Mouse (Mus musculus) fat pad, adult 2 months (tissue): ENCODE results near the gene Pcgf1.
A peak's percentile ranks its signal among the peaks of the same experiment; 100 is the strongest.

ENCODE experiments used
- DNase-seq: peaks from one replicate; pipeline ENCODE4 v3.0.0-alpha.2; 2011; ENCODE audit warnings: low read depth, low spot score; ENCODE audit errors: extremely low read depth

Pcgf1 gene

DNA sequence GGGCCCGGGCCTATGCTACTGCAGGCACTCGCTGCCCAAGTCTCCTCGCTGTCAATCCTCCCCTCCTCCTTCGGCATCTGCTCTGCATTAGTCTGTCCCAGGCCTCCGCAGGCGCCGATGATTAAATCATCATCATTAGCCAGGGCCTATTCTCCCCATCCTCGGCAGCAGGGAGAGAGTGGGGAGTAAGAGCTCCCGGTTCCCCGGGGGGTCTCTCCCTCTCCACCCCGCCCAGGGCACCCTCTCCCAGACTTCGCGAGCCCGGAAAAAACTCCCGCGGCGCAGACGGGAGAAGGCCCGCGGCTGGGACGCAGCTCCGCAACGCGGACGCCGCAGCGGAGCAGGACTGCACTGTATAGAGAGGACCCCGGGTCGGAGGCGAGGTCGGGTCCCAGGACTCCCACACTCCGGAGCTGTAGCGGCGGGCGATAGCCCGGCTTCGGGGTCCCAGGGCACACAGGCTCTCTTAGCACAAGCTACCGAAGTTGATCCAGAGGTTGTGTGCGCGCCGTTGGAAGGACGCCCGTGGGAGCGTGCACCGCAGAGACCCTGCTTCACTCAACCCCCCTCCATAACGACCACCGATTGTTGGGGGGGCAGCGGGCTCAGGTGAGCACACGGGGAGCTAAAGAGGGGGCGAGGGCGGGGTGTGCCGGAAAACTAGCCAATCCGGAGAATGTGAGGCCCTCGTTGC lies at the start of gene Pcgf1:
Pcgf1 (plus strand) TSS at position 240 of the 694 bp plus-strand sequence.
- no peak for DNase-seq

DNA sequence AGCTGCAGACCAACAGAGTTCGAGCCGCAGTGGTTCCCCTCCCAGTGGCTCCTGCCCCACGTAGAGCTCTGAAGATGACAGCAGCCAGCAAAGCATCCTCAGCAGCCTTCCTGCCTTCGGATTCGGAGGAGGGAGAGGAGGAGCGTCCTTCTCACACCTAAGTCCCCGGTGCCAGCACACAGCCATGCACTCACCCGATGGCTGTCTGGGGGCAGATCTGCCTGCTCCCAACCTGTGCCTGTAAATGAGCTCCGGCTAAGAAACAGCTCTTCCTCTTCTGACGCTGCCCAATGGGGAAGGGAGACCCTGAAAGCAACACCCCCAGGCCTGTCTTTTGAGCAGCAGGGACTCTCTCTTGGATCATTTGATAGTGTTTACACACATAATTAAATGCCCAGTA lies 47.9 kb upstream of the Pcgf1 start:
- no peak for DNase-seq

DNA sequence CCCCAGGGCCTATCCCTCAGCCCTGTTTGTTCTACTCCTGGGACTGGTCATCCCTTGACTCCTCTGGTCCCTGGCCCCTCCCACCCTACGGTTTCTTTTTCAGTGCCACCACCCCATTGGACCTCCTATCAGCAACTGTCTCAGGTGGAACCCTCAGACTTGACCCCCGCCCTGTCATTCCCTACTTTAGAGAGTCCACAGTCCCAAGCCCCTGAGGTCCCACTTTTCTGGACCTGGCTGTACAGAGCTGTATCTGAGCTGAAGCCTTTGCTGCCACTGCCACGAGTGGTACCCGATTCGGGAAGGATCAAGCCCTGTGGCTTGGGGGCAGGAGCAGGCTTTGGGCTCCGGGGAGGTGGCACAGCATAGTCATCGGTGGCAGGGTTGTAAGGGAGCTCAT lies 46.6 kb upstream of the Pcgf1 start:
- DNase-seq, result no peak

DNA sequence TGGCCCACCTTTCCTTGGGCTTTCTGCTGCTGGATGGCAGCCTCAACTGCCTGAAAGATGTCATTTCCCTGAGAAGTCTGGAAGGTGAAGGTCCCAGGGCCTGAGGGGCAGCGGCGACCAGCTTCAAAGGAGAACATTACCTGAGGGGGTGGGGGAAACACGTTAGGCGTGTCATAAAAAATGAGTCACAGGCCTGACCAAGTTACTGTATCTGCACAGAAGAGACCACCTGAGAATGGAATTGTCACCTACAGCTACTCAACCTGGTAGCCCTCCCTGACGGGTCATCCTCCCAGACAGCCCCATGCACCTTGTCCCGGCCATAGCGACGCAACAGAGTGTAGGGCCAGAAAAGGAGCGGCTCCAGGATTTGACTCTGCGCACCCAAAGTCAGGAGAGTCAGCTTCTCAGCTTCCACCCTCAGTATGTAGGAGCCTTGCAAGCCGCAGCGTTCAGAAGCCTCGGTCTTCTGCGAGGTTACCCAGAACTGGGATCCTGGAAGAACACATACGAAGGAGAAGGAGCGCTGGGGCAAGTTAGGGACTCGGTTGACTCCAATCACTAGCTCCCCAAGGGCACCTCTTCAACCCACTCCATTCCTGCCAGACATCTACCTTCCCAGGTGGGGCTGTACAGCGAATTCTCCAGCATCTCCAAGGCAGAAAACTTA lies 45.6 kb upstream of the Pcgf1 start:
- DNase-seq, result no peak

DNA sequence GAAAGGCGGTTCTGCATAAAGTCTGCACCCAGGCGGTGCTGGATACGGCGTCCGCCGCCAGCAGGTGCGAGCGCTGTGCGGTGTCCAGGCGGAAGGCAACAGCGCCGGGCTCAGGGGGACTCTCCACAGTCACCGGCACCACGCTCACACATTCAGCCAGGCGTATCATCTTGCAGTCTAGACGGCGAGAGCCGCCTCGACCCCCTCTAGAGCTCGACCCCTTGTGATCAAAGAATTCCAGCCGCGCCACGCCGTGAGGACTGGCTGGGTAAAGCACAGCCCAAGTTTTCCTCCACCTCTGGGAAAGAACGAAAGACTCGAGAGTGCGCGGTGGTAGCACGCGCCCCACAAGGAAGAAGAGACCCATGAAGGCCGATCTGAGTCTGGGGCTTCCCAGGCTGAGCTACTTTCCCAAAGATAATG lies 44.9 kb upstream of the Pcgf1 start:
- no peak for DNase-seq

DNA sequence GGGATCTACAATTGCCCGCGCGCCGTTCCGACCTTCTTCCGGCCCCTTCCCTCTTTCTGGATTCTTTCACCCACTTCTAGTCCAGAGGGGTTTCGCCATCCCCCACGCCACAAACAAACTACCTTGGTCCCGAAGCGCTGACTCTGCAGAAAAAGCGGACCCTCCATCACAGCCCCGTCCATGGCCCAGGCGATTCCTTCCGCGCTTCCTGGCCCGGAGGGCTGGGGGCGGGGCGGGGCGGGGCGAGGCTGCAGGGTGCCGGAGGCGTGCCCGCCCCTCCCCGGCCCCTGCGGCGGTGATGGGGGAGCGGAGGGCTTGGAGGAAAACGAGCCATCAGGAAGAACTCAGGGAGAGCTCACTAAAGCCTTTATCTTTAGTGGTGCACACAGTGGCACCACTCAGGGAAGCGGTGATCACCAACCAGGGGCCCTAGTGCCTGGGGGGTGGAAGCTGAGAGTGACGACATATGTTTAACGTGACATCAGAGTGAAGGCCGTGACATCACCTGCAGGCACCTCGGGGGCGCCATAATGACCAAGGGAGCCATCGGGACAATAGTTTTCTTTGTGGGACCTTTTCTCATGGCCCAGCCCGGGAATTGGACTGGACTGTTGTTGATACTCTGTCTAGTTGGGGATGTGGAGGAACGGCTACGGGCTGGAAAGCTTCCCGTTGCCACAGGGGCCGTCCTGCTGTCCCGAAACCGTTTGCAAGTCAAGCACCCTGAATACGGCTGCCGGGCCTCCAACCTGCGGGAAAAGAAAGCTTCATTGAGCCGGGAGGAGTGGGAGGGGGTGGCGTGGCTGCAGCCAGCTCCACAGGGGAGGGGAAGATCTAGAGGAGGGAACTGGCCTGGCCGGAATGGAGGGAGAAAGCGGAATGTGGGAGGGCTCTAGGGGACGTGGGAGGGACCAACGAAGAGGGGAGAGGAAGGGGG lies 44.2 kb upstream of the Pcgf1 start, which contains the start of the genes Dok1 and Loxl3:
Dok1 (minus strand) TSS at position 223 of the 937 bp plus-strand sequence.
Loxl3 (plus strand) TSS at position 925 of the 937 bp plus-strand sequence.
- no peak for DNase-seq

DNA sequence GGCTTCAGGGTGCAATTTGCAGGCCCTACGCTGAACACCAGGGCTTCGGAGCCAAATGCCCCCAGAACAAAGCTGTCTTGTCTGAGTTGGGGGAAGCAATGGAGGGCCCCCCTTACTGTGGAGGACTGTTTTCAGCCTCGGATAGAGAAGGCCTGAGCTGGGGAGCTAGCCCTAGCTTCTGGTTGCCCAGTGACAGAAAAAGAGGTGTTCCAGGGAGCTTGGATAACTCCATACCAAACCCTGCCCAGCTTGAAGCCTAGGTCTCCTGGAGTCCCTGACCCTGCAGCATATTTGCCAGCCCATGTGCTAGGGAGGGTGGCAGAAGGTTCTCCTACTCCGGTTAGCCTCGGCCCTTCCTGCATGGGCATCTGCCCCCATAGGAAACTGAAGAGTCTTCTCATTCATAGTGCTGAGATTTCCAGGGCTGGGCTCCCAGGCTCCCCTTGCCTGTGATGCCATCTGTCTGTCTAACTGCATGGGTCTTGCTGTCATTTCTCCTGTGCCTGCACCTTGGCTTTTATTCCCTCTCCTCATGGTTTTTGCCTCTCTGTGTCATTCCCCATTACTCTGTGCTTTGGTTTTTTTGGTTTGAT lies 43.1 kb upstream of the Pcgf1 start:
- DNase-seq, result no peak

DNA sequence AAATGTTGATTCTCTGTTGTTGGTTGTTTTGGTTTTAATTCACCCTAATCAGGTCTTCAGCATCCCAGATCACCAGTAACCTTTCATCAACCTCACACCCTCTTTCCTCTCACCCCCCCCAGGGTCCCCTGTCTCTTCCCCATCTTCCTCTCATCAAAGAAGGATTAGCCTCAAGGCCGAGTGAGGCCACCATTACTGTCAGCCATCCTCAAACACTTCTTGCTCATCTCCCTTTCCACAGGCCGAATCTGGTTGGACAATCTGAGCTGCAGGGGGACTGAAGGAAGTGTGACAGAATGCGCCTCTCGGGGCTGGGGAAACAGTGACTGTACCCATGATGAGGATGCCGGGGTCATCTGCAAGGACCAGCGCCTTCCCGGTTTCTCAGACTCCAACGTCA lies 40.5 kb upstream of the Pcgf1 start:
- DNase-seq, result no peak

DNA sequence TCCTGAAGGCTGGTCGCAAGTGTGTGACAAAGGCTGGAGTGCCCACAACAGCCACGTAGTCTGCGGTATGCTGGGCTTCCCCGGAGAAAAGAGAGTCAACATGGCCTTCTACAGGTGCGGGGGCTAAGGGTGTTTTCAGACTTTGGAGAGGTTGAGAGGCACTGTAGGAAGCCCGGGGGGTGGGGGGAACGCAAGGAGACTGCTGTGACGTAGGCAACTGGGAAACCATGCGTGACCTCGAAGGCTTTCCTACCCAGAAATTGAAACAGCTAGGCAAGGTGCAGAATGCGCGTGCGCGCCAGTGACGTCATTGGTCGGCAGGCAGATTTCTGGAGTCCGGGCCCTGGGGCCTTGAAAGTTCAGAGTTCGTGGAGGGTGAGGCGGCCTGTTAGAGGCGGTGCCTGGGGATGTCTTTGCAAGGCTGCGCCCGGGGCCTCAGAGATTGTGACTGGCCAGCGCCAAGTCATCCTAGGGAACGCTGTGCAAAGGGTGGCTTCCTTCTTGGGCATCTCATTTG lies 39.1 kb upstream of the Pcgf1 start:
- DNase-seq, result no peak

DNA sequence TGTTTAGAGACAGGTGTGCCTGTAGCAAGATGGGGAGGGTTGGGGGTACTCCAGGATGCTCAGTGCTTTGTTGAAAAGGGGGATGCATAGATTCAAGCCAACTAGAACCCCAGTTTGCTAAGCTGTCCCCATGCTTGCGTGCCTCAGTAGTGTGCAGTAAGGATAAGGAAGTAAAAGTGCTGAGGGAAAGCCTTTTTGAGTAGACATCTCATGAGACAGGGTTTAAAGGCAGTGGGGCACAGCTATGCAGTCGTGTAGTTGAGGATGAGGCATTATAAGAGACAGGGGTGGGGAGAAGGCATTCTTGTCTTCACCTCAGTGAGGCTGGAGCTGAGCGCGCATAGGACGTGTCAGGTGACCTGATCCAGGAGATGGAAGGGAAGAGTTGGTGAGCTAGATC lies 37.1 kb upstream of the Pcgf1 start:
- DNase-seq, result no peak

DNA sequence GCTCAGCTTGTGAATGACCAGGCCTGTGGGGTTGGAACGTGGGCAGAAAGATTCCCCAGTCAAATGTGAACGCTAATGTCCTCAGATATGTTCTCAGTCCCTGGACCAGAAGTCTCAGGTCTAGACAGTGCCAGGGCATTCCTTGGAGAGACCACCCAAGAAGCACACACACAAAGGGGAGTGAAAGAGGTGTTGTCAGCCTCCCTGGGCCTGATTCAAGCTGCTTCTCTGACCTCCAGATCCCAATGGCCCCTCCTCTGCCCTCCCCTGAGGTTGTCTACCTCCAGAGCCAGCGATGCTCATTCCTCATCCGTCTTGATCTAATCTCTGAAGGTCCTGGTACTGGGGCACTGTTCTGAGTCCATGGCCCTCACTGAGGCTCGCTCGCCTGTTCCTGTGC lies 34.1 kb upstream of the Pcgf1 start:
- DNase-seq, result no peak

DNA sequence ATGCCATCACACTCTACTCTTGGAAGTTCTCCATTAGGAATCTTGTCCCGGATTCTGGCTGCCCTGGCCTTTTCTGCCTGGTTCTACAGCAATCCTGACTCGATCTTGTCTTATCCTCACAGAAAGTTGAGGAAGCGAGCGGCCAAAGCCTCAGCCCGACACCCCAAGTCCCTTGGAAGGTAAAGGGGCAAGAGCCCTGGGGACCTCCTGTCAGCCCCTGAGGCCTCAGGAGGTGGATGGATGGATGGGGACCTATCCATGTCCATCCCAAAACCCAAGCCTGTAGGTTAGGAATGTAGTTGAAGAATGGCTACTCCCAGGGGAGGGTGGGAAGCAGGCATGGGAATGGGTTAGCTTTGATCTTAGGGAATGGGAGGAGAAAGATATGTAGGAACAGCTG lies 33.7 kb upstream of the Pcgf1 start:
- DNase-seq, result no peak

DNA sequence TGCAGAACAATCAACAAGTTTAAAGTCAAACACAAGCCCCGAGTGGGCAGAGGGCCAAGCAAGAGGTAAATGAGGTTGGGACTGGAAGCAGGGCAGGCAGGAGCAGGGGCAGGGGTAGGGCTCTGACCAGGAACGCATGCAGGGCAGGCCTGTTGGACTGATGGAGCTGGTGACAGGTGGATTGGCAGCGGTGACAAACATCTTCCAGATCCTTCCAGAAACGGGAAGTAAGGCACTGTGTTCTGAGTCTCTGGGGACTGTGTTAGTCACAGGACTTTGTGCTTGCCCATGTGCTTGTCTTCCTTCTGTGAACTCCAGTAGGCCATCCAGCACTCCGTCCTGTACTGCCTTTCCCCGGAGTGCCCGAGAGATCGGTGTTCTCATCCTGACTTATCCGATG lies 32.9 kb upstream of the Pcgf1 start:
- no peak for DNase-seq

DNA sequence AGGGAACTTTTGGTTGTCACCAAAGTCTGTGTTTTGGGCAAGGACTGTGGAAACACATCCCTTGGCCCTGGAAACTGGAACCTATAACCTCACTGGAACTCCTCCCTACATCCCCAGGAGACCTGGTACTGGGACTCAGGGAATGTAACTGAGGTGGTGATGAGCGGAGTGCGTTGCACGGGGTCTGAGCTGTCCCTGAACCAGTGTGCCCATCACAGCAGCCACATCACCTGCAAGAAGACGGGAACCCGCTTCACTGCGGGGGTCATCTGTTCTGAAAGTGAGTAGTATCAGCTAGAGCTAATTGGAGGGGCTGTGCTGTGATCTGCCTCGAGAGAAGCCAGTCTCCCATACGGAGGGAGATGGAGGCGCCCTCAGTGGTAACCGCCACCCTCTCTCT lies 28.3 kb upstream of the Pcgf1 start:
- DNase-seq, result no peak

DNA sequence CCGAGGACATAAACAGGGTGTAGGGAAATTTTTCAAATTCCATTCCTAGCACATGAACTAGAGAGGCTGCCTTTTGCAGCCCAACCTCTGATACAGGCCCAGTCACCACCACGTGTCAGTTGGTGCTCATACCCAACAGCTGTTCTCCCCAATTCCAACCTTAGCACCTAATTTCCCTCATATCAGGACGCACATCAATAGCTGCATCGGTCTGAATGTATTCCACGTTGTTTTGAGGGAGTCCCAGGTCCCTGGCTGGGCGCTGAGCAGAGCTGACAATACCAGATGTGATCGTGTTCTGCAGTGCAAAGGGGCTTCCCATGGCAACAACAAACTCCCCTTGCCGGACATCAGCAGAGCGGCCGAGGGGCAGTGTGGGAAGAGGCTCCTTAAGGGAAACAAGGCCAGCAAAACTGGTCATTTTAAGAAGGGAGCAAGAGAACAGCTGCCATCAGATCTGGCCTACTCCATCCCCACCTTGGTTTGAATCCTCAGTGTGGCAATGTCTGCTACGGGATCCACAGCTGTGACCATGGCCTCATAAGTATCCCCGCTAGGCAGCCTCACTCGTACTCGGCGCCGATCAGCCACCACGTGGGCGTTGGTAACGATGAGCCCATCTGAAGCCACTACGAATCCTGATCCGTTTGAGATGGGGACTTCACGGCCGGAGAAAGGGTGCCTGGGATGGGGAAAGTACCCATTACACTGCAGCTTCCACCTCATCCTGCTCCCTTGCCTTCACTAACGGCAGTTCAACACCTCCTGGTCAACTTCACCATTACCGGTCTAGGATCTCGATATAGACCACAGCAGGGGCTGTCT lies 24.3 kb upstream of the Pcgf1 start:
- DNase-seq, result no peak

DNA sequence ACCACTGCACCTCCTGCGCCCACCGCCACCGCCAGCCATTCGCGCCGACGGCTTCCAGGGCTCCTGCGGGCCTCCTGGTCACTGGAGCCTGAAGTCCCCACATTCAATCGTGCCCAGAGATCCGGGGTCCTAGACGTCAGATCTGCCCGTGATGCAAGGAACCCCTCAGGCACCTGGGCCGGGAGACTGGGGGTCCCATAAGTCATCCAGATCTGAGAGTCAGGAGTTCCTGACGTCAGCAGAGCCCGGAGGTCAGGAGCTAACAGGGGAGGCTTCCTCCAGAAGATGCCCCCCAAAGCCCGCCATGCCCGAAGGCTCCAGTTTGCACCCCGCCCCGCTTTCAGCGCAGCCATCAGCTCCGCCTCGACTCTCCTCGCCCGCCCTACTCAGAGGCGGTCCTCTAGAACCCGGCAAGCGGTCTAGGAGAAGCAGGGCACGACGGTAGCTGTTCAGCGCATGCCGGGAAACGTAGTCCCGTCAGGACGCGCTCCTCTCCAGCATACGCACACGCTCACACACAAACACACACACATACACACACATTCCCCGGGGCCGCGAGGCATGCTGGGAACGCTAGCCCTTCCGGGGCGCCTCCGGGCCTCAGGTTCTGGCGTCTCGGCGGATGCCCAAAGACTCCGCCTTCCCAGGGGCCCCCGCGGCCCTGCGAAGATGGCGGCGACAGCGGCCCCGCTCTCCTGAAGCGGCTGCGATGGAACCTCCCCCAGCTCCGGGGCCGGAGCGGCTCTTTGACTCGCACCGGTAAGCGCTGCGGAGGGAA lies 23.4 kb upstream of the Pcgf1 start, which contains the start of gene Aup1:
Aup1 (plus strand) TSS at position 448 of the 778 bp plus-strand sequence.
- peak; percentile 59 for DNase-seq

DNA sequence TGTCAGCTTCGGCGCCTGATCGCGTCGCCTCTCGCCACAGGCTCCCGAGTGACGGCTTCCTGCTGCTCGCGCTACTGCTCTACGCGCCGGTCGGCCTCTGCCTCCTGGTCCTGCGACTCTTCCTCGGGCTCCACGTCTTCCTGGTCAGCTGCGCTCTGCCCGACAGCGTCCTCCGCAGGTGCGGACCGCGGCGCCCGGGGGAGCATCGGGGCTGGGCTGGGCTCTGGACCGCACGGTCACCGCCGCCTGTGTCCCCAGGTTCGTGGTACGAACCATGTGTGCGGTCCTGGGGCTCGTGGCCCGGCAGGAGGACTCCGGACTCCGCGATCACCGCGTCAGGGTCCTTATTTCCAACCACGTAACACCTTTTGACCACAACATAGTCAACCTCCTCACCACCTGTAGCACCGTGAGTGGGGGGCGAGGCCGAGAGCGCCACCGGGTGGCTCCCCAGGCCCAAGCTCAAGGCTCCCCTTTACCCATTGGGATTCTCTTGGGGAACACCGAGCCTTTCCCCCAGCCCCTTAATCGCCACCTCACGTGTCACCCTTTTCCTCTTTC lies 22.7 kb upstream of the Pcgf1 start, which contains the start of gene Htra2:
Htra2 (minus strand) TSS at position 403 of the 561 bp plus-strand sequence.
- DNase-seq, result no peak

DNA sequence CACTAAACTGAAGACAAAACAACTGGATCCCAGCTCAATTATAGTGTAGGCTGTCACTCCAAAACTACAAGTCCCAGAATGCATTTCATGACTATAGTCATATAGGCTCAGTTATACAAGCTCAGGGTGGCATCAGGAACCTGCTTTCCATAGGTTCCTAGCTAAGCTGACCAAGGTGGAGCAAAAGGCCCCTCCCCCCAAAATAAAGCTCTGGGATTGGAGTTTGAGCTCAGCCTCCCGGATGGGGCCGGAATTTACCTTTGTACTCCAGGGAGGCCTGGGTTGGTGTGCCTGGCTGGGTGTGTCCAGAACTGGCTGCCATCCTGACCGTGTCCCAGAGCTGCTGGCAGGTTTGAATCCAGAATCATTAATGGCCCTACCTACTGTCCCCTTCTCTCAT lies 19.9 kb upstream of the Pcgf1 start, which contains the start of gene Dqx1:
Dqx1 (plus strand) TSS at position 55 of the 400 bp plus-strand sequence.
- DNase-seq, result no peak

DNA sequence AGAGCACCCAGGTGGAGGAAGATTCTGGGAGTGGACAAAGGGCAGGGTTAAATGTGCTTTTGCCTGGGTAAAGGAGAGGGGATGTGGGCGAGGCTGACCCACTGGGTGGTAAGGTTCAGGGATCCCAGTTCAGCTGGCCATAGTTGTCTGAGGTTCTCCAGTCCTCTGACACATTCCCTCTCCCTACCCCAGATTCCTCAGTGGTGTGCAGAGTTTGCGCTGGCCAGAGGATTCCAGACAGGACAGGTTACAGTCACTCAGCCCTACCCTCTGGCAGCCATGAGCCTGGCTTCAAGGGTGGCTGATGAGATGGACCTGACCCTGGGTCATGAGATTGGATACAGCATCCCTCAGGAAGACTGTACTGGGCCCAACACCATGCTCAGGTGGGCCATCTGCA lies 18.9 kb upstream of the Pcgf1 start:
- DNase-seq, result no peak
